Mouse (Mus musculus) mesoderm, embryonic 11.5 days (tissue): ENCODE results near the gene Shb.

Experiments
- DNase-seq: peaks from one replicate; pipeline ENCODE4 v3.0.0-alpha.2; 2012; ENCODE audit warnings: low read depth, low spot score

Gene Shb

GRCm38 (mm10) chr4:45421519-45422260 is 110.6 kb downstream of the Shb start:
- no peak for DNase-seq

GRCm38 (mm10) chr4:45420733-45421132 is 111.5 kb downstream of the Shb start:
- DNase-seq = no peak

- no peak for DNase-seq
Observed at GRCm38 (mm10) chr4:45419051-45419450, 113.2 kb downstream of the Shb start.

- peak; percentile 69 for DNase-seq
Observed at GRCm38 (mm10) chr4:45418229-45418950, 113.9 kb downstream of the Shb start.

GRCm38 (mm10) chr4:45416314-45416713 is 116.0 kb downstream of the Shb start:
- no peak for DNase-seq

GRCm38 (mm10) chr4:45413674-45414338 is 118.5 kb downstream of the Shb start:
- DNase-seq = no peak

GRCm38 (mm10) chr4:45412433-45413192 is 119.7 kb downstream of the Shb start:
- DNase-seq = no peak

GRCm38 (mm10) chr4:45411181-45411790 is 121.0 kb downstream of the Shb start:
- no peak for DNase-seq

GRCm38 (mm10) chr4:45409270-45409669 is 123.0 kb downstream of the Shb start:
- DNase-seq = peak; percentile 73

GRCm38 (mm10) chr4:45408427-45409132 is 123.7 kb downstream of the Shb start, which contains the start of gene Slc25a51:
Gene Slc25a51 (minus strand): TSS chr4:45408766.
- DNase-seq = peak; percentile 88

GRCm38 (mm10) chr4:45407703-45408334 is 124.5 kb downstream of the Shb start:
- peak; percentile 41 for DNase-seq

- DNase-seq = no peak
Observed at GRCm38 (mm10) chr4:45407001-45407702, 125.1 kb downstream of the Shb start.

- no peak for DNase-seq
Observed at GRCm38 (mm10) chr4:45406397-45406796, 125.9 kb downstream of the Shb start.

- no peak for DNase-seq
Observed at GRCm38 (mm10) chr4:45405315-45405714, 127.0 kb downstream of the Shb start.

- no peak for DNase-seq
Observed at GRCm38 (mm10) chr4:45404086-45404485, 128.2 kb downstream of the Shb start.

- no peak for DNase-seq
Observed at GRCm38 (mm10) chr4:45403499-45403878, 128.8 kb downstream of the Shb start.

GRCm38 (mm10) chr4:45402878-45403498 is 129.3 kb downstream of the Shb start:
- no peak for DNase-seq

- DNase-seq = no peak
Observed at GRCm38 (mm10) chr4:45402281-45402680, 130.0 kb downstream of the Shb start.
